Mouse (Mus musculus): ENCODE data around the gene 1700018B08Rik.

The 1700018B08Rik gene
- long read RNA-seq, experiment 1, result 0 reads
- long read RNA-seq, experiment 2, result 0 reads

GRCm38 (mm10) chr8:121544276-121544785, at the start of gene 1700018B08Rik:
TSS of gene 1700018B08Rik (minus strand) at chr8:121544320.
- intact Hi-C loops (cut with DNase I), result no loop called here

GRCm38 (mm10) chr8:121593293-121593692, 49.2 kb upstream of the 1700018B08Rik start:
- intact Hi-C loops (cut with DNase I), result loop anchor here (5.0 kb wide), 1 partner anchor 46 kb away; no protein-coding TSS in a partner anchor

- intact Hi-C loops (cut with DNase I), result loop anchor here (5.0 kb wide), 1 partner anchor 44 kb away; no protein-coding TSS in a partner anchor
These were observed 47.3 kb upstream of the 1700018B08Rik start for GRCm38 (mm10) chr8:121591178-121592066.

GRCm38 (mm10) chr8:121590203-121591177, 46.4 kb upstream of the 1700018B08Rik start, which contains the start of gene Map1lc3b:
TSS of gene Map1lc3b (plus strand) at chr8:121590361.
- intact Hi-C loops (cut with DNase I), result loop anchor here (5.0 kb wide), 1 partner anchor 43 kb away; no protein-coding TSS in a partner anchor

GRCm38 (mm10) chr8:121589205-121589726, 45.1 kb upstream of the 1700018B08Rik start:
- intact Hi-C loops (cut with DNase I), result no loop called here

GRCm38 (mm10) chr8:121588750-121589149, 44.6 kb upstream of the 1700018B08Rik start:
- intact Hi-C loops (cut with DNase I), result no loop called here

GRCm38 (mm10) chr8:121585159-121585825, 41.2 kb upstream of the 1700018B08Rik start:
- intact Hi-C loops (cut with DNase I), result no loop called here

- intact Hi-C loops (cut with DNase I), result no loop called here
These were observed 40.6 kb upstream of the 1700018B08Rik start for GRCm38 (mm10) chr8:121584730-121585129.

- intact Hi-C loops (cut with DNase I), result no loop called here
These were observed 39.5 kb upstream of the 1700018B08Rik start for GRCm38 (mm10) chr8:121583653-121584052.

GRCm38 (mm10) chr8:121580465-121580864, 36.3 kb upstream of the 1700018B08Rik start:
- intact Hi-C loops (cut with DNase I), result no loop called here

- intact Hi-C loops (cut with DNase I), result no loop called here
These were observed 34.7 kb upstream of the 1700018B08Rik start, which contains the start of gene Fbxo31 for GRCm38 (mm10) chr8:121578676-121579451. TSS of gene Fbxo31 (minus strand) at chr8:121578806.

GRCm38 (mm10) chr8:121577751-121578675, 33.9 kb upstream of the 1700018B08Rik start:
- intact Hi-C loops (cut with DNase I), result no loop called here

GRCm38 (mm10) chr8:121575661-121576060, 31.5 kb upstream of the 1700018B08Rik start:
- intact Hi-C loops (cut with DNase I), result no loop called here

- intact Hi-C loops (cut with DNase I), result no loop called here
These were observed 29.2 kb upstream of the 1700018B08Rik start for GRCm38 (mm10) chr8:121573275-121573674.

- intact Hi-C loops (cut with DNase I), result no loop called here
These were observed 28.0 kb upstream of the 1700018B08Rik start for GRCm38 (mm10) chr8:121572121-121572520.

GRCm38 (mm10) chr8:121570801-121571200, 26.7 kb upstream of the 1700018B08Rik start:
- intact Hi-C loops (cut with DNase I), result no loop called here

GRCm38 (mm10) chr8:121570335-121570734, 26.2 kb upstream of the 1700018B08Rik start:
- intact Hi-C loops (cut with DNase I), result no loop called here

- intact Hi-C loops (cut with DNase I), result no loop called here
These were observed 24.2 kb upstream of the 1700018B08Rik start for GRCm38 (mm10) chr8:121568321-121568720.
